Mouse (Mus musculus) neural tube, embryonic 13.5 days (tissue): Measurements from ENCODE around the gene Lrrc23. TPM values are rescaled to one million over a fixed set of nuclear protein-coding genes. Genes with fewer than 3 reads are reported as not detected.

ENCODE experiments used
- ATAC-seq: fragments of 200-750 bp; cut with Nextera tagmentation; 2 replicates; pipeline ENCODE4 v1.8.0; 2017; ENCODE audit warnings: low read depth, mild to moderate bottlenecking, moderate TSS enrichment, moderate library complexity
- H3K27ac ChIP-seq: fragments of 300-500 bp; sonication (generic); replicated peaks from 2 replicates; pipeline ENCODE4 v1.5.1; 2015; ENCODE audit warnings: moderate library complexity, mild to moderate bottlenecking, inconsistent platforms
- H3K27me3 ChIP-seq: fragments of 300-500 bp; sonication (generic); 2 replicates; pipeline ENCODE4 v1.6.1; 2015; ENCODE audit warnings: mild to moderate bottlenecking, inconsistent platforms
- H3K36me3 ChIP-seq: fragments of 300-500 bp; sonication (generic); 2 replicates; pipeline ENCODE4 v1.6.1; 2015; ENCODE audit warnings: mild to moderate bottlenecking, inconsistent platforms
- H3K4me1 ChIP-seq: fragments of 300-500 bp; sonication (generic); replicated peaks from 2 replicates; pipeline ENCODE4 v1.6.1; 2015; ENCODE audit warnings: inconsistent platforms
- H3K4me2 ChIP-seq: fragments of 300-500 bp; sonication (generic); 2 replicates; pipeline ENCODE4 v1.6.1; 2015; ENCODE audit warnings: inconsistent platforms, mild to moderate bottlenecking, moderate library complexity
- H3K4me3 ChIP-seq: fragments of 300-500 bp; sonication (generic); 2 replicates; pipeline ENCODE4 v1.5.1; 2015; ENCODE audit warnings: mild to moderate bottlenecking, inconsistent platforms
- H3K9ac ChIP-seq: fragments of 300-500 bp; sonication (generic); 2 replicates; pipeline ENCODE4 v1.6.1; 2015; ENCODE audit warnings: moderate library complexity, mild to moderate bottlenecking, inconsistent platforms
- H3K9me3 ChIP-seq: fragments of 300-500 bp; sonication (generic); 2 replicates; pipeline ENCODE4 v1.6.1; 2016; ENCODE audit warnings: inconsistent platforms
- WGBS: fragments of 180-500 bp; shearing (Covaris S2); methylation state at CpG from one replicate; pipeline ENCODE4 v1.1.7; 2015; 5-methylcytosine and 5-hydroxymethylcytosine counted together
- polyA plus RNA-seq: library from polyadenylated mRNA; unstranded; fragments of >200 nt; fragmentation: Nextera tagmentation; extraction: Ambion mirVana; gene quantifications from 2 replicates; pipeline ENCODE4 v1.2.1, GENCODE M21; 2015

Gene Lrrc23
- polyA plus RNA-seq: 0.57 and 2.1 TPM in 2 replicates

DNA sequence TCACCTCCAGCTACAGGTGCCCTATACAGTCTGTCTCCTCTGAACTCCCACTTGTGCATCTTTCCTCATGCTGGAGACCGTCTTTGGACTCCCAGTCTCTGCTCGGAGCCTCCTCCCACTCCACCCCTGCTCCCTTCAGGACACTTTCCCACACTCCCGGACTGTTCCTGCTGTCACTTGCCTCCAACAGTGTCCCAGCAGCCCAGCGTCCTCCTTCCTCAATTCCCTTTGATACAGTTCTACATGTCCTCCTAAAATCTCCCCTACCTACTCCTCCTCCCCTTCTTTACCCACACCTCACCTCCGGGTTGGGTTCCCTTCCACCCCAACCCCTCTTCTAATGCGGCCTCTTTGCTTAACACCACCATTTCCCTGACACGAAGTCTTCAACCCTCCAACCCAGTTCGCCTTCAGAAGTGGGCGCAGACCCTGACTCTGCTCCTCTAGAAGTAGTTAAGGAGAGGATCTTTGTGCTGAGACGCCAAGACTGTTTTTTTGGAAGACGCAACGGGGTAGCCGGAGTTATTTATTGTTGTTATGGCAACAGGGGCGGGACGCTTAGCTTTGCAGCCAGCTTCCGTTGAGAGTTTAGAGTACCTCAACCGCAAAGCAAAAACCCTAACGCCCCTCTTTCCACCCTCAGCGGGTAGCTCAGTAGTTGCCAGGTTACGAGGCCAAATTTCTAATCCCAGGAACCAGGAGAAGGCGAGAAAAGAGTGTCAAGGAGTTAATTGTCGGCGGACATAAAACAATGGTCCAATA, at the start of gene Lrrc23:
Gene Lrrc23, minus strand, starts transcription at position 506 of the 762 bp plus-strand sequence.
- ATAC-seq: peak; percentile 47; the same call in 1 of the 2 replicates

GRCm38 (mm10) chr6:124828101-124828592, 48.6 kb upstream of the Lrrc23 start:
- ATAC-seq: no peak
- Histone ChIP-seq H3K9ac (peak overlapping the region; percentile 75), H3K36me3 (peaks cover 45% of the 10 kb centered on the region), H3K9me3 (no peaks in the 10 kb centered on the region), H3K27ac (peak overlapping the region; percentile 67), H3K4me3 (peak overlapping the region; percentile 66), H3K4me2 (peak overlapping the region; percentile 87), H3K4me1 (peaks cover 26% of the 10 kb centered on the region), H3K27me3 (no peaks in the 10 kb centered on the region)
- WGBS: 25% methylated on average over 10 of the region's 10 CpGs

More for the DNA sequence above, at the start of gene Lrrc23:
- 2% methylated on average over 23 of the region's 23 CpGs for WGBS
- Histone ChIP-seq H3K36me3 (no peaks in the 10 kb centered on the region), H3K9me3 (no peaks in the 10 kb centered on the region), H3K9ac (peak within 1 kb of the TSS; percentile 51), H3K4me2 (peak within 1 kb of the TSS; percentile 60), H3K4me3 (peak within 1 kb of the TSS; percentile 35), H3K4me1 (peaks cover 17% of the 10 kb centered on the region), H3K27me3 (peaks cover 11% of the 10 kb centered on the region; the same call in 1 of the 2 replicates), H3K27ac (no peak within 1 kb of the TSS)

GRCm38 (mm10) chr6:124822049-124822448, 42.5 kb upstream of the Lrrc23 start:
- ATAC-seq: no peak
- no peaks in the 10 kb centered on the region for H3K9me3 ChIP-seq
- peaks cover 94% of the 10 kb centered on the region for H3K36me3 ChIP-seq
- H3K4me1 ChIP-seq: no peaks in the 10 kb centered on the region
- H3K4me3 ChIP-seq: no peak overlapping the region
- H3K4me2 ChIP-seq: no peak overlapping the region
- H3K27ac ChIP-seq: no peak overlapping the region
- WGBS: 94% methylated on average over 4 of the region's 4 CpGs
- H3K9ac ChIP-seq: no peak overlapping the region
- no peaks in the 10 kb centered on the region for H3K27me3 ChIP-seq

- H3K4me1 ChIP-seq: no peaks in the 10 kb centered on the region
- H3K27me3 ChIP-seq: no peaks in the 10 kb centered on the region
- no peak overlapping the region for H3K27ac ChIP-seq
- ATAC-seq: no peak
- 97% methylated on average over 5 of the region's 5 CpGs for WGBS
- H3K9ac ChIP-seq: no peak overlapping the region
- no peaks in the 10 kb centered on the region for H3K9me3 ChIP-seq
- H3K36me3 ChIP-seq: peaks cover 100% of the 10 kb centered on the region
- H3K4me2 ChIP-seq: no peak overlapping the region
- H3K4me3 ChIP-seq: no peak overlapping the region
Observed at GRCm38 (mm10) chr6:124820891-124821290, 41.4 kb upstream of the Lrrc23 start.

DNA sequence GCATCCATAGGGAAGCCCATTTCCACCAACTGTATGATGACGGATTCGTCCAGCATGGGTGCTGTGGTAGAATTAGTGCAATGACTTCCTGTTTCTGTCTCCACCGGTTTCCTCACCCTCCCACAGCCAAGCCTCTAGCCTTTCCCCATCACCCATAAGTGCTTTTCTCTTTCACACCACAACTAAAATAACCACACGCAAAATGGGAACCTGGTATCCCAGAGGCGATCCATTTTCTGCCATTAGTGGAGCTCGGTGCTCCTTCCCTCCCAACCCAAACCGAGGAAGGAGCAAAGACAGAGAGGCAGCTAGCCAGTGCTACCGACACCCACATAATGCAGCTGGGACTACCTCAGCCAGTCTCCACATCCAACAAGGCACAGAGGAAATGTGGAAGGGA, 38.4 kb upstream of the Lrrc23 start:
- ATAC-seq: no peak
- no peak overlapping the region for H3K4me2 ChIP-seq
- no peaks in the 10 kb centered on the region for H3K27me3 ChIP-seq
- no peak overlapping the region for H3K9ac ChIP-seq
- no peaks in the 10 kb centered on the region for H3K9me3 ChIP-seq
- 93% methylated on average over 8 of the region's 8 CpGs for WGBS
- no peak overlapping the region for H3K27ac ChIP-seq
- H3K36me3 ChIP-seq: peaks cover 82% of the 10 kb centered on the region
- no peak overlapping the region for H3K4me3 ChIP-seq
- peaks cover 18% of the 10 kb centered on the region for H3K4me1 ChIP-seq

DNA sequence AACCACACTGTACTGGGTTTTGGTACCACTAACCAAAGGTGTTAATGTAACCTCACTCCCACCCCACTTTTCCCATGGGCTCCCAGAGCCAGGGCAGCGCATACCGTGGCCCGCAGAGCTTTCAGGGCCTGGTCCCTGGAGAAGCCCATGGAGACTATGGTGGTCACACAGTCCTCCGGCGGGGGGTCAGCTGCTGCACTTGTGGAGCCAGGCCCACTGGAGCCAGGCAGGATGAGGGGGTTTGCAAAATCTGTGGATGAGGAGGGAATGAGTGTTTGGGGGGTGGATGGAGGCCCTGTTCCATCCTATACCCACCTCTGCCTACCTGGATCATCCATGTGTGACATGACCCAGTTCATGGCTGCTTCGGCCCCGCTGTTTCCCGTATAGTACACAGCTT, 38.0 kb upstream of the Lrrc23 start:
- Histone ChIP-seq H3K4me3 (no peak overlapping the region), H3K27ac (no peak overlapping the region), H3K9me3 (no peaks in the 10 kb centered on the region), H3K27me3 (no peaks in the 10 kb centered on the region), H3K4me1 (peaks cover 22% of the 10 kb centered on the region), H3K4me2 (no peak overlapping the region), H3K9ac (no peak overlapping the region), H3K36me3 (peaks cover 77% of the 10 kb centered on the region)
- ATAC-seq: no peak
- WGBS: 95% methylated on average over 8 of the region's 8 CpGs

- no peak for ATAC-seq
- 96% methylated on average over 11 of the region's 11 CpGs for WGBS
- H3K4me3 ChIP-seq: no peak overlapping the region
Observed at GRCm38 (mm10) chr6:124817125-124817524, 37.6 kb upstream of the Lrrc23 start.

GRCm38 (mm10) chr6:124816611-124817010, 37.1 kb upstream of the Lrrc23 start:
- Histone ChIP-seq H3K9ac (no peak overlapping the region), H3K4me3 (no peak overlapping the region), H3K27me3 (no peaks in the 10 kb centered on the region), H3K4me1 (peaks cover 32% of the 10 kb centered on the region), H3K36me3 (peaks cover 76% of the 10 kb centered on the region), H3K9me3 (no peaks in the 10 kb centered on the region), H3K27ac (no peak overlapping the region), H3K4me2 (no peak overlapping the region)
- ATAC-seq: no peak
- WGBS: 91% methylated on average over 4 of the region's 4 CpGs

More at GRCm38 (mm10) chr6:124817125-124817524, 37.6 kb upstream of the Lrrc23 start:
- no peaks in the 10 kb centered on the region for H3K9me3 ChIP-seq
- peaks cover 76% of the 10 kb centered on the region for H3K36me3 ChIP-seq
- H3K27ac ChIP-seq: no peak overlapping the region
- H3K9ac ChIP-seq: no peak overlapping the region
- no peaks in the 10 kb centered on the region for H3K27me3 ChIP-seq
- H3K4me1 ChIP-seq: peaks cover 27% of the 10 kb centered on the region
- no peak overlapping the region for H3K4me2 ChIP-seq

DNA sequence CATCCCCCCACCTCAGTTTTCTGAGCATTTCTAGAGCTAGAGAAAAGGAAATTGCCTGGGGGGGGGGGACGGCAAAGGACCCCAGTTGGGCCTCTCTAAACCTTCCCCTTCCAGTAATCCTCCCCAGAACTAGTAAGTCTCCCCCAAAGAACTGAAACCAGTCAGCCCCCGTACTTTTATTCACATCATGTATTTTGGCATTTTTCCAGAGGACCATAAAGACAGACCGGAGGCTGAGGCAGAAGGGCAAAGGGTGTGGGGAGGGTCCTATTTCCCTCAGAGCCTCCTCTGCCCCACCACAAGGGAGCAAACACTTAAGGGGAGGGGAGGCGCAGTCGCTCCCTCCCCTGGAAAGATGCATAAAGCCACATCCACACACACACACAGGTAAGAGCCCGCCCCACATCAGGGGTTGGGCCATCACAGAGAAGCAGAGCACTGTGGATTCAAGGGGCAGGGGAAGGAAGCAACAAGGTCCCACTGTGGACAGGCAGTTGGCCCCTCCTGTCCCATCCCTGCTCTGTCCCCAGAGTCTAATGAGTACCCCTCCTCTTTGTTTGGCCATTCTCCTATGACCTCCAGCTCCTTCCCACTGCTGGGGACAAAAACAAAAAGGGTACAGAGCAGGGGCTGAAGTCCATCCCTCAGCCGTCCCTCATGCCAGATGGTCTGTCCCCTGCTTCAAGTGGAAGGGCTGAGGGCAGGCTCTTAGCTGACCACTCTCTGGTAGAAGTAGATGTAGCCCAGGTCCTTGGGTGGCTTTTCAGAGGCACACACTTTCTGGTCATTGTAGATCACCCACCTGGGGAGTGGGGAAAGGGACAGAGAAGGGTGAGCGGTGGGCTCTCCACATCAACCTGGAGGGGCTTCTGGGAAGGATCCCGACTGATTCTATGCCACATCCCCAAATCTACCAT, 35.6 kb upstream of the Lrrc23 start:
- H3K4me3 ChIP-seq: no peak overlapping the region
- peaks cover 34% of the 10 kb centered on the region for H3K4me1 ChIP-seq
- H3K27me3 ChIP-seq: no peaks in the 10 kb centered on the region
- no peak; the same call in 1 of the 2 replicates for ATAC-seq
- no peaks in the 10 kb centered on the region for H3K9me3 ChIP-seq
- no peak overlapping the region; the same call in 1 of the 2 replicates for H3K27ac ChIP-seq
- peak overlapping the region; percentile 81 for H3K4me2 ChIP-seq
- H3K9ac ChIP-seq: 0 out of 2 replicates have a peak overlapping the region, but pooled peaks have one; percentile 17
- peaks cover 74% of the 10 kb centered on the region for H3K36me3 ChIP-seq
- WGBS: 65% methylated on average over 9 of the region's 9 CpGs

DNA sequence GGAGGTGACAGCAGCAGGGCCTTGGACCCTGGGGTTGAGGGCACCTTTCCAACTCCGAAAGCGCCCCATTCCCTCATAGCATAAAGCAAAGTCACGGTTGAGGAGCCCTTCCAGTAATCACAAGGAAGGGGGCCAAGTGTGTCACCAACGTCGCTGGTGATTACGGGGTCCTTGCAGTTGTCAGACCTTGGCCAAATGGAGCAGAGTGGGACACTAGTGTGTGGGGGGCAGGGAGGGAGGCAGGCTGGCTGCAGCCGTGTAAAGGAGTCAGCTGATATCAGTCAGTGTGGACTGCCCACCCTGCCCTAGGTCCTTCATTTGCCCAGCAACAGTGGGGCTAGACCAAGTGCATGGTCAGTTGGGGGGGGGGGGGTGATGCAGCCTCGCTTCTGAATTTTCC, 34.9 kb upstream of the Lrrc23 start:
- H3K27me3 ChIP-seq: no peaks in the 10 kb centered on the region
- peak overlapping the region; percentile 58 for H3K4me3 ChIP-seq
- 50% methylated on average over 8 of the region's 8 CpGs for WGBS
- peaks cover 67% of the 10 kb centered on the region for H3K36me3 ChIP-seq
- peak overlapping the region; percentile 81 for H3K4me2 ChIP-seq
- H3K4me1 ChIP-seq: peaks cover 41% of the 10 kb centered on the region
- peak; percentile 42 for ATAC-seq
- no peaks in the 10 kb centered on the region for H3K9me3 ChIP-seq
- H3K27ac ChIP-seq: peak overlapping the region; percentile 86
- H3K9ac ChIP-seq: peak overlapping the region; percentile 85

GRCm38 (mm10) chr6:124813933-124814332, 34.4 kb upstream of the Lrrc23 start, which contains the start of gene Tpi1:
Gene Tpi1, minus strand, starts transcription at chr6:124814296.
- no peaks in the 10 kb centered on the region for H3K9me3 ChIP-seq
- WGBS: 0% methylated on average over 22 of the region's 22 CpGs
- peak within 1 kb of the TSS; percentile 86 for H3K27ac ChIP-seq
- peak within 1 kb of the TSS; percentile 81 for H3K4me2 ChIP-seq
- H3K4me1 ChIP-seq: peaks cover 46% of the 10 kb centered on the region
- peak within 1 kb of the TSS; percentile 85 for H3K9ac ChIP-seq
- peak; percentile 87 for ATAC-seq
- peak within 1 kb of the TSS; percentile 58 for H3K4me3 ChIP-seq
- peaks cover 62% of the 10 kb centered on the region for H3K36me3 ChIP-seq
- H3K27me3 ChIP-seq: no peaks in the 10 kb centered on the region
